Mouse (Mus musculus): ENCODE measurements at regions not wholly inside any gene's neighbourhood (a gene's known extent, or its start where the extent isn't known, plus 50 kb on each side); places are given as distances from the start of the nearest gene placed in this dataset.

DNA sequence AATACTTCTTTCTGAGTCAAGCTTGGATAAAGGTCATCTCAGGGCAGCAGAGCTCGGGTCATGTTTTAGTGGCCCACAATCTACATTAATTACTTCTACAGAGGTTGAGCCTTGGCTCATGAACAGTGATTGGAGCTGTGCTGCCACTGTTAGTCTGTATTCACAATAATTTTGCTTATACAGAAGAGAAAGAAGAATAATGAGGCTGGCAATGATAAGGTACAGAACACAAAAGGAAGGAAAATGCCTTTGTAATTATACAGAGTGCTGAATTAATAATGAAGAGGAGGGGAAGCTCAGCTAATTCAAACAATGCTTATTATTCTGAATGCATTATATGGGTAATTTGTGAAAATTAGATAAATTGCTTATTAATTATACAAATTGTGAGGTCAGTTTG lies 573.9 kb upstream of the Cblb start:
- no peak for DNase-seq

DNA sequence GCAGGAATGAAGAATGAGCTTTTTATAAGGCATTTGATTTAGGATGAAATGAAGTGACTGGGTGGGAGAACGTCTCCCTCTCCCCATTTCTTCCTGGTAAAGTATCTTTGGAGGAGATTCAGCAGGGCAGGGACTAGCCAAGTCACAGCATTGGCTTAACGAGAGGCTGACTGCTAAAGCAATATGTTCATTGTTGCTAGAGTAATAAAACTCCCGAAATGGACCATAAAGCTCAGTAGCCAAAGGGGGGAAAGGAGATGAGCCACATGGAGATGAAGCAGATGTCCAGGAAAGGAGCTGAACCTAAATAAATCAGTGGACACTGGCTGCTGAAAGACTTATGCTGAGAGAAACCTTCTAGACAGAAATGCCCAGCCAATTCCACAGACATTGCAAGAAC lies 555.3 kb upstream of the Cblb start:
- DNase-seq, result no peak

- no peak for DNase-seq
Observed at GRCm38 (mm10) chr16:51496096-51496495, 534.9 kb upstream of the Cblb start.

DNA sequence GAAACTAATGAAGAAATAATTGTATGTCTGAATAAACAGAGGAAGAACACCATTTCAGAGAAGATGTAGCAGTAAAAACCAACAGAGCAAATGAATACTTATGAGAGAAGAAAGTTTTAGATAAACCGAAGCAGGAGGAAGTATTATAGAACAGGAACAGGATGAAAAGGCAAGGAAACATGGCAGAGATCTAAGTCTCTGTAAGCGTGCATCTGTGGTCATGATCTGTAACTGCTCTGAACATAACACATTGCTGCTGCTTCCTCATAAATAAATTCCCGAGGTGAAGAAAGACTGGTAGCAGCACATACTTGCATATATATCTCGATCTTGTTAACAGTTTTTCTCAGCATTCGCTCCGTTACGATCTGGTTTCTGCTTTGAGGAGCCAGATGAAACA lies 533.2 kb upstream of the Cblb start:
- DNase-seq, result no peak

- peak; percentile 11 for DNase-seq
Observed at GRCm38 (mm10) chr16:51517079-51517478, 513.9 kb upstream of the Cblb start.

- DNase-seq, result peak; percentile 28
Observed at GRCm38 (mm10) chr16:51520762-51521161, 510.3 kb upstream of the Cblb start.

GRCm38 (mm10) chr16:51521317-51522092 lies 509.5 kb upstream of the Cblb start:
- DNase-seq, result peak; percentile 51

DNA sequence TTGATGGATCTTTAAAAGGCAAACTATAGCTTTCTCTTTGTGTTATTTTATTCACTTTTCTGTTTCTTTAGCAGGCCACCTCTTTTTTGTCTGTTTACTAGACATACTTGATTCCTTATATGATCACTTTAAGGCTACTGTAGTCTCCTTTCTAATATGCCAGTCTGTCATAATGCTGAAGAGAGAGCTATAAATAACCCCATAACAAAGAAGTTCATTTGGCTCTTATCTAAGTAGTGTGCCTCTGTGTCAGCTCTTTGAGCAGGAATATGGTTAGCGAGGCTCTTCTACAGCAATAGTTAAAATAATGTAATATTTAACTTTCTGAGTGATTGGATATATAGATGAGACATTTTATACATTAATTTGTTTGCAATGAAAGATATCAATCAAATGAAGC lies 507.0 kb upstream of the Cblb start:
- no peak for DNase-seq

DNA sequence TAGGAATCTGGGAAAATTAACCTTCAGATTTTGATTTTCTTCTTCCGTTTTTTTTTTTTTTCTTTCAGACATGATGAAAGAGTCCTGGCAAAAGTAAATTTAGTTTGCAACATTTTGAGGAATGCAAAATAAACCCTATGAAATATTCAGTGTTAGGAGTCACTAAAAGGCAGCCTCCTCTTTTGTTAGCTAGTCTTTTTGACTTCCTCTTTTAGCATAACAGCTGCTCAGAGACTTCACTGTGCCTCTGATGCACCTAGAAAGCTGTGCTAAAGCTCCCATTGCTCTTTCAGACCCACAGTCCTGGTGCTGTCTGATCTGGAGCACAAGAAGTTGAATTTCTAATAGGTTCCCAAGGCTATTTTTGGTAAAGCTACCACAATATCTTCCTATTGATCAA lies 498.5 kb upstream of the Cblb start:
- DNase-seq, result no peak

- DNase-seq, result no peak
Observed at GRCm38 (mm10) chr16:51543769-51544168, 487.3 kb upstream of the Cblb start.

- DNase-seq, result no peak
Observed at GRCm38 (mm10) chr16:51547032-51547431, 484.0 kb upstream of the Cblb start.

DNA sequence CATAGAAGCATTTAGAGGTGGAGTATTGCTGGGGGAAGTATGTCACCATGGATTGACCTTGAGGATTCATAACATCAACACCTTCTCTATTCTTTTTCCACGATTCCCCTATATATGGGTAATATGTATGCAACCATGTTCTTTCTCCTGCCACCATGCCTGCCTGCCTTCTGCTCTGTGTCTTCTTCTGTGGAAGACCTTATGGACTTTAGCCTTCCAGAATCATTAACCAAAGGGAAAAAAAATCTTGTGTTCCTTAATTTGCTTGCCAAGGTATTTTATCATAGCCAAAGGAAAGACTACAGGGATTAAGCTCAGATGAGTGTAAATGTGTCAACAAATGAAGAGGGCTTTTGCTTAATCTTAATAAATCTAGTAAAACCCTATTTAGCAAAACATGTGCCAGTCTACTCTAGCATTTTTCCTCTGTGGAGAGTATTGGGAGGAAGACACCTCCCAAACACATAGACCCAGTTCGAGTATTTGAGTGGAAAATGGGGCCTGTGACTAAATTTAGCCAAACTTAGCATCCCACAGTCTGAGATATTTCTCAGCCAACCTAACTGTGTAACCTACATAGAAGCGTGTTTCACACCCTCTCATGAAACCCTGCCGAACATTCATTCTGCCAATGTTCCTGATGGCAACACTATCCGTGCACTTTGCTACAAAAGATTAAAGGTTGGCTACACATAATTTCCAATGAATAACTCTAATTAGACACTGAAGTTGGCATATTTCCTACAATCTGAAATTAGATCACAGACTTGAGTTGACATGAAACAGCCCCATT lies 468.0 kb upstream of the Cblb start:
- DNase-seq, result no peak

GRCm38 (mm10) chr16:51564064-51564463 lies 467.0 kb upstream of the Cblb start:
- DNase-seq, result no peak

- no peak for DNase-seq
Observed at GRCm38 (mm10) chr16:51577915-51578593, 453.0 kb upstream of the Cblb start.

DNA sequence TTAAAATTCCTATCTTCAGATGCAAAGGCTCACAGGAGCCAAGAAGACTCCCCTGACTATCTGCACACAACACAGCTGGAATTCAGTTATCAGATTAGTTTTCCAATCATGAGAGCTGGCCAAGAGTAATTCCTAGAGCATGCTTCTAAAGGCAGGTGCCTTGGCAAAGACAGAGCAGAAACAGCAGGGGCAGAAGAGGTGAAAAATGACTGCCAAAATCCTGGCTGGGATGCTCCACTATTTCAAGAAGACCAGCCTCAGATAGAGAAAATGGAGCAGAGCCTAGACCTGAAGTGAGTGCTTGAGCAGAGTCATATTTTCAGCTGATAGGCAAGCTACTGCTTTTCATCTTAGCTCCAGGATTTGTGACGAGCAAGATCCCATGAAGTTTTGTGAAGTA lies 450.5 kb upstream of the Cblb start:
- no peak for DNase-seq

GRCm38 (mm10) chr16:51589924-51590397 lies 441.1 kb upstream of the Cblb start:
- DNase-seq, result peak; percentile 18

DNA sequence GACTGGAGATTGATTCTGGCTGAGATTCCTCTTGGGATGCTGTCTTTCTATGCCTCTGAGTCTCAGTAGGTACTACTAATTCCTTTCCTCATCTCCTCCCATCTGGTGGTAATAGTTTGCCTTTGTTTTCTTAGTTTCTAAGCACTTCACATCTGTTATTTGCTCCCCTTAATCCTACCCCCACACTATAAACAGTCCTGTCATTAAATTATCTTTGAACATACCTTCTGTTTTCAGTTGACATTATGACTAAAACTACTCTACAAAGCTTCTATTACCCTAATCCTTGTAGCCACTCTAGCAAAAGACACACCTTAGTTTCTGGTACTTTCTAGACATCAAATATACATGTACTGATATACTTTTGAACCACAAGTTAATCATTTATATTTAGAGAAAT lies 413.4 kb upstream of the Cblb start:
- no peak for DNase-seq

- DNase-seq, result no peak
Observed at GRCm38 (mm10) chr16:51646646-51647045, 384.4 kb upstream of the Cblb start.

GRCm38 (mm10) chr16:51650100-51650499 lies 380.9 kb upstream of the Cblb start:
- no peak for DNase-seq

GRCm38 (mm10) chr16:51650683-51651082 lies 380.3 kb upstream of the Cblb start:
- DNase-seq, result no peak

- DNase-seq, result no peak
Observed at GRCm38 (mm10) chr16:51661693-51662092, 369.3 kb upstream of the Cblb start.

- DNase-seq, result peak; percentile 40
Observed at GRCm38 (mm10) chr16:51664325-51664724, 366.7 kb upstream of the Cblb start.

DNA sequence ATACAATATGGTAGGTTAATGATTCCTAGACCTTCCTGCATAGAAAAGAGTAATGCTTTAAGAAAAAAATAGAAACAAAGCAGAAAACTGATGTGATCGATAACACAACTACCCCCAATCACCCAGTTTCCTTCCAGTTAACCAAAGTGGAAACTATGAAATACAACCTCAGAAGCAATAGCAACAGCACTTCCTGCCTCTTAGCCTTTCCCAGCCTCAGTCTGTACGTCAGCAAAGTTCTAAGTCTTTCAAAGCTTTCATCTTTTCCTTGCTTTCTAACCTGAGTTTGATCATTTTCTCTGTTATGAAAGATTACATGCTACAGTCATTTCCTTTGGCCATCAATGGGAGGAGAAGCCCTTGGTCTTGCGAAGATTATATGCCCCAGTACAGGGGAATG lies 355.9 kb upstream of the Cblb start:
- no peak for DNase-seq

DNA sequence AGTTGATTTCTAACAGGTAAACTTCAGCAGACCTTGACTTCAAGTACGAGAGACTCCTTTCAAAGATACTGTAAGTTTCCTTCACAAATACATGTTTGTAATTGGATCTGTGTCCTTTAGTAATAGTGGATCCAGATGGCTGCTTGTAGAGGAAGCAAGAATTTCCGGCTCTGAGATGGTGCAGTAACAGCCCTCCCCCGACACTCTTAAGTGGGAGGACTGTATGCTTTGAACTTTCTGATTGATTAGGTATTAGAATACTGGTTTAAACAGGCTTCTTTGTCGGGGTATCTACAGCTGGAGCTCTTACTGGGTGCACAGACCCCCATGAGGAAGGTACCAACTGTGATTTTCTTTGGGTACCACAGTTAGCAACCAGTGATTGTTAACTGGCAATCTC lies 355.0 kb upstream of the Cblb start:
- peak; percentile 64 for DNase-seq

Measured in embryo, embryonic 11 days (tissue).